Mouse (Mus musculus) hindbrain, embryonic 11.5 days (tissue): ENCODE measurements around the gene Gm49027. TPM values are rescaled to one million over a fixed set of nuclear protein-coding genes. Genes with fewer than 3 reads are reported as not detected.

ENCODE experiments used
- ATAC-seq: fragments of 200-750 bp; cut with Nextera tagmentation; 2 replicates; pipeline ENCODE4 v1.8.0; 2017; ENCODE audit warnings: mild to moderate bottlenecking, moderate TSS enrichment, moderate library complexity; ENCODE audit not compliant: low FRiP score
- DNase-seq: peaks from one replicate; pipeline ENCODE4 v3.0.0-alpha.2; 2015; ENCODE audit warnings: low spot score
- H3K27ac ChIP-seq: fragments of 300-500 bp; sonication (generic); 2 replicates; pipeline ENCODE4 v1.5.1; 2014; ENCODE audit warnings: mild to moderate bottlenecking, low read depth, low read length
- H3K27me3 ChIP-seq: fragments of 300-500 bp; sonication (generic); 2 replicates; pipeline ENCODE4 v1.6.1; 2014; ENCODE audit warnings: mild to moderate bottlenecking, low read length, moderate library complexity, mixed read lengths; ENCODE audit not compliant: control insufficient read depth, insufficient read depth
- H3K36me3 ChIP-seq: fragments of 300-500 bp; sonication (generic); 2 replicates; pipeline ENCODE4 v1.6.1; 2014; ENCODE audit warnings: mild to moderate bottlenecking, low read length, moderate library complexity, mixed read lengths; ENCODE audit not compliant: control insufficient read depth, insufficient read depth
- H3K4me1 ChIP-seq: fragments of 300-500 bp; sonication (generic); replicated peaks from 2 replicates; pipeline ENCODE4 v1.6.1; 2014; ENCODE audit warnings: low read length, mixed read lengths; ENCODE audit not compliant: control insufficient read depth, insufficient read depth
- H3K4me2 ChIP-seq: fragments of 300-500 bp; sonication (generic); replicated peaks from 2 replicates; pipeline ENCODE4 v1.6.1; 2014; ENCODE audit warnings: mild to moderate bottlenecking, low read depth, low read length
- H3K4me3 ChIP-seq: fragments of 300-500 bp; sonication (generic); 2 replicates; pipeline ENCODE4 v1.5.1; 2014; ENCODE audit warnings: low read depth, low read length
- H3K9ac ChIP-seq: fragments of 300-500 bp; sonication (generic); 2 replicates; pipeline ENCODE4 v1.6.1; 2014; ENCODE audit warnings: low read depth, low read length
- H3K9me3 ChIP-seq: fragments of 300-500 bp; sonication (generic); 2 replicates; pipeline ENCODE4 v1.6.1; 2016; ENCODE audit warnings: low read length; ENCODE audit not compliant: control insufficient read depth
- WGBS: fragments of 180-500 bp; shearing (Covaris S2); extraction: QIAGEN DNeasy Blood & Tissue Kit; methylation state at CpG from one replicate; pipeline ENCODE4 v1.1.7; 2014; 5-methylcytosine and 5-hydroxymethylcytosine counted together
- polyA plus RNA-seq: library from polyadenylated mRNA; unstranded; fragments of >200 nt; fragmentation: Nextera tagmentation; extraction: Ambion mirVana; gene quantifications from 2 replicates; pipeline ENCODE4 v1.2.1, GENCODE M21; 2014

Gm49027 gene
- polyA plus RNA-seq, 1 experiment from 2014 or later = 0.66 TPM

GRCm38 (mm10) chr5:123530056-123530455 is 4.8 kb upstream of the Gm49027 start:
- H3K4me1 ChIP-seq = no peaks in the 10 kb centered on the region
- no peak overlapping the region for H3K27ac ChIP-seq
- peaks cover 5% of the 10 kb centered on the region; the same call in 1 of the 2 replicates for H3K36me3 ChIP-seq
- no peak overlapping the region for H3K9ac ChIP-seq
- H3K4me2 ChIP-seq = no peak overlapping the region
- ATAC-seq (no peak), DNase-seq (no peak)
- no peaks in the 10 kb centered on the region for H3K27me3 ChIP-seq
- no peak overlapping the region for H3K4me3 ChIP-seq
- no peaks in the 10 kb centered on the region for H3K9me3 ChIP-seq
- WGBS = 92% methylated on average over 8 of the region's 8 CpGs

- ATAC-seq = no peak
- WGBS = 87% methylated on average over 7 of the region's 7 CpGs
- H3K4me1 ChIP-seq = no peaks in the 10 kb centered on the region
- H3K9me3 ChIP-seq = no peaks in the 10 kb centered on the region
- peaks cover 5% of the 10 kb centered on the region; the same call in 1 of the 2 replicates for H3K36me3 ChIP-seq
- no peak overlapping the region for H3K27ac ChIP-seq
- no peak overlapping the region for H3K4me3 ChIP-seq
- H3K9ac ChIP-seq = no peak overlapping the region
- DNase-seq = no peak
- H3K4me2 ChIP-seq = no peak overlapping the region
- H3K27me3 ChIP-seq = no peaks in the 10 kb centered on the region
These were observed 3.4 kb upstream of the Gm49027 start for GRCm38 (mm10) chr5:123528641-123529040.

- WGBS = 89% methylated on average over 9 of the region's 9 CpGs
- Histone ChIP-seq H3K36me3 (0 out of 2 replicates have a peak, but pooled peaks cover 2% of the 10 kb centered on the region), H3K4me3 (no peak overlapping the region), H3K9ac (no peak overlapping the region), H3K27me3 (no peaks in the 10 kb centered on the region), H3K27ac (no peak overlapping the region), H3K4me2 (no peak overlapping the region), H3K9me3 (no peaks in the 10 kb centered on the region), H3K4me1 (peaks cover 5% of the 10 kb centered on the region; the same call in 1 of the 2 replicates)
- ATAC-seq (no peak), DNase-seq (no peak)
These were observed 718 bp upstream of the Gm49027 start for GRCm38 (mm10) chr5:123525916-123526495.

GRCm38 (mm10) chr5:123524393-123524750 is 916 bp downstream of the Gm49027 start:
- no peak for DNase-seq
- Histone ChIP-seq H3K4me1 (peaks cover 5% of the 10 kb centered on the region; the same call in 1 of the 2 replicates), H3K9me3 (no peaks in the 10 kb centered on the region), H3K27ac (peak overlapping the region; percentile 47), H3K27me3 (no peaks in the 10 kb centered on the region), H3K36me3 (no peaks in the 10 kb centered on the region), H3K4me3 (peak overlapping the region; percentile 93), H3K4me2 (peak overlapping the region; percentile 77), H3K9ac (peak overlapping the region; percentile 53)
- peak; percentile 95 for ATAC-seq
- WGBS = 2% methylated on average over 27 of the region's 27 CpGs

GRCm38 (mm10) chr5:123523692-123524392 is 1.4 kb downstream of the Gm49027 start, which contains the start of gene Diablo:
Diablo (minus strand) TSS chr5:123524176.
- H3K4me2 ChIP-seq = peak within 1 kb of the TSS; percentile 95
- H3K4me1 ChIP-seq = peaks cover 5% of the 10 kb centered on the region; the same call in 1 of the 2 replicates
- under 1% methylated on average over 78 of the region's 82 CpGs for WGBS
- no peaks in the 10 kb centered on the region for H3K27me3 ChIP-seq
- peak within 1 kb of the TSS; percentile 83 for H3K9ac ChIP-seq
- DNase-seq = peak; percentile 100
- peak within 1 kb of the TSS; percentile 54 for H3K27ac ChIP-seq
- H3K4me3 ChIP-seq = peak within 1 kb of the TSS; percentile 93
- H3K9me3 ChIP-seq = no peaks in the 10 kb centered on the region
- peak; percentile 99 for ATAC-seq
- no peaks in the 10 kb centered on the region for H3K36me3 ChIP-seq

GRCm38 (mm10) chr5:123522166-123522565 is 3.1 kb downstream of the Gm49027 start:
- no peak overlapping the region for H3K27ac ChIP-seq
- WGBS = 80% methylated on average over 1 of the region's 1 CpGs
- ATAC-seq (no peak), DNase-seq (no peak)
- H3K9me3 ChIP-seq = no peaks in the 10 kb centered on the region
- 0 out of 2 replicates have a peak, but pooled peaks cover 3% of the 10 kb centered on the region for H3K36me3 ChIP-seq
- H3K27me3 ChIP-seq = no peaks in the 10 kb centered on the region
- no peak overlapping the region for H3K4me3 ChIP-seq
- H3K4me2 ChIP-seq = no peak overlapping the region
- no peak overlapping the region for H3K9ac ChIP-seq
- peaks cover 5% of the 10 kb centered on the region; the same call in 1 of the 2 replicates for H3K4me1 ChIP-seq

- no peak overlapping the region for H3K27ac ChIP-seq
- WGBS = 89% methylated on average over 1 of the region's 1 CpGs
- H3K9me3 ChIP-seq = no peaks in the 10 kb centered on the region
- H3K9ac ChIP-seq = no peak overlapping the region
- H3K27me3 ChIP-seq = no peaks in the 10 kb centered on the region
- no peak overlapping the region for H3K4me3 ChIP-seq
- H3K36me3 ChIP-seq = 0 out of 2 replicates have a peak, but pooled peaks cover 3% of the 10 kb centered on the region
- H3K4me1 ChIP-seq = peaks cover 5% of the 10 kb centered on the region; the same call in 1 of the 2 replicates
- ATAC-seq (no peak), DNase-seq (no peak)
- H3K4me2 ChIP-seq = no peak overlapping the region; the same call in 1 of the 2 replicates
These were observed 3.7 kb downstream of the Gm49027 start for GRCm38 (mm10) chr5:123521621-123522020.

GRCm38 (mm10) chr5:123520666-123521065 is 4.6 kb downstream of the Gm49027 start:
- no peak overlapping the region for H3K4me3 ChIP-seq
- no peaks in the 10 kb centered on the region for H3K27me3 ChIP-seq
- ATAC-seq = no peak
- H3K27ac ChIP-seq = no peak overlapping the region
- no peak overlapping the region for H3K4me2 ChIP-seq
- 0 out of 2 replicates have a peak, but pooled peaks cover 3% of the 10 kb centered on the region for H3K36me3 ChIP-seq
- 84% methylated on average over 9 of the region's 9 CpGs for WGBS
- H3K9ac ChIP-seq = no peak overlapping the region
- H3K4me1 ChIP-seq = peaks cover 5% of the 10 kb centered on the region; the same call in 1 of the 2 replicates
- no peaks in the 10 kb centered on the region for H3K9me3 ChIP-seq
- no peak for DNase-seq
